Mouse (Mus musculus): ENCODE measurements at regions not wholly inside any gene's neighbourhood (a gene's known extent, or its start where the extent isn't known, plus 50 kb on each side); places are given as distances from the start of the nearest gene placed in this dataset.
"Not testable (repeated sequence)": the region's sequence is repeated elsewhere in the genome, so short reads cannot be mapped to it uniquely, and the experiment has no call there.

DNA sequence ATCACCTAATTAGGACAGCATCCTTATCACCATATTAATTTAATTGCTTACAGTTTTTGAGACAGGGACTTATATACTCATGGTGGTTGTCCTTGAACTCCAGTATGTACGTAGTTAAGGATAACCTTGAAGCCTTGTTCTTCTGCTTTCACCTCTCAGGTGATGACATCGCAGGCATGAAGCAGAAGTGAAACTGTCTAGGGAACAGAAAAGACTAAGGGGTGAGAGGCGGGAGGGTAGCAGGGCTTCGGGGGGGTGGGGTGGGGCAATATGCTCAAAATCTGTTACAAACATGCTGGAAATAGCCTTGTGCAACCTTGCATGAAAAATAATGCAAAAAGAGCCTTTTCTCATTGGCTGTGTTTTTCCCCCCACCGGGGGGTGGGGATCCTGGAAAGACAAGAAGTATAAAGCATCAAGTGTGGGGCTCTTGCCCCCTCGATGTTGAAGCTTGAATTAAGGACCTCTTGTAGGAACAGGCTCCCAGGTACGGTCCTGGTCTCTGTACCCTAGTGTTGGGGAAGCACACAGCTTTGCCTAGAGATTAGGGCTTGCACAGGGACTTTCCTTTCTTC lies 81.8 kb downstream of the Prl2c3 start:
- not testable (repeated sequence) for TF ChIP-seq CTCF (IDR thresholded peaks at IDR 0.05; ENCODE audit: low read depth); EP300 (optimal IDR thresholded peaks at IDR 0.05)
